Mouse (Mus musculus) left cerebral cortex, adult 18-20 months (tissue): ENCODE data around the gene Fbf1. TPM values are rescaled to one million over a fixed set of nuclear protein-coding genes. Genes with fewer than 3 reads are reported as not detected.
A peak's percentile ranks its signal among the peaks of the same experiment; 100 is the strongest.

Experiments
- DNase-seq, 2 experiments: peaks; one replicate each; pipeline ENCODE4 v3.0.0; 2021 to 2022; ENCODE audit warnings: low spot score in 2 of 2, mixed read lengths in 1 of 2
- total RNA-seq, 2 experiments: library from RNA; stranded (reverse); gene quantifications; 2 replicates each; pipeline ENCODE4 v1.2.3; 2021

Gene Fbf1
- total RNA-seq, 2 experiments from 2014 or later, result 75.9 to 81.3 TPM

DNA sequence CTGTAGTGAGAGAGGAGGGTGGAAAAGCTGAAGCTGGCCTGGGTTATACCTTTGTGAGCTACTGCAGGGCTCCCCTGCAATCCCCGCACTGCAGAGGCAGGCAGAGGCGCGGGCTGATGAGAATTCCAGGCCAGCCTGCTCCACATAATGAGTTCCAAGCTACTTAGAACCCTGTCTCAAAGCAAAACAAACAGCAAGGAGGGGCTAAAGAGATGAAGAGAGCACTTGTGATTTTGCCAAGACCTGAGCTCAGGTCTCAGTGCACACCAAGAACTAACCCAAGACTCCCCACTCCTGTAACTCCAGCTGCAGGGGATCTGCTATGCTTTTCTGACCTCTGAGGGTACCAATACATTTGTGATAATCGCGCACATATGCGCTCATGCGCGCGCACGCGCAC lies 18.4 kb upstream of the Fbf1 start:
- no peak for DNase-seq

DNA sequence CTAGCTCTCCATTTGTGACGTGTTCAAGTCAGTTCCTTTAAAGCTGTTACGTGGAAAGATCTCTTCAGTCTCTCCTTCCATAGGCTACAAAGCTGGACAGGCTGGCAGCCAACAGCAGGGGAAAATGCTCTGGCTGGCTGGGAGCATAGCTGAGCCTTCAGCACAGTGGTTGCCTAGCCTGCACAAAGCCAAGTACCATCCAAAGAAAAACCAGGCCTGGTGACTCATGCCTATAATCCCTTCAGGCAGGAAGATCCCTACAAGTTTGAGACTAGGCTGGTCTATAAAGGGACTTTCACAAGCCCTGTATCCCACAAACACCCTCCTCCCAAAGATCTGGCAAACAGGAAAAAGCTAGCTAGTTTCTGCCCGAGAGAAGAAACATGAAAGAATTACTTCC lies 17.9 kb upstream of the Fbf1 start:
- DNase-seq, result no peak

DNA sequence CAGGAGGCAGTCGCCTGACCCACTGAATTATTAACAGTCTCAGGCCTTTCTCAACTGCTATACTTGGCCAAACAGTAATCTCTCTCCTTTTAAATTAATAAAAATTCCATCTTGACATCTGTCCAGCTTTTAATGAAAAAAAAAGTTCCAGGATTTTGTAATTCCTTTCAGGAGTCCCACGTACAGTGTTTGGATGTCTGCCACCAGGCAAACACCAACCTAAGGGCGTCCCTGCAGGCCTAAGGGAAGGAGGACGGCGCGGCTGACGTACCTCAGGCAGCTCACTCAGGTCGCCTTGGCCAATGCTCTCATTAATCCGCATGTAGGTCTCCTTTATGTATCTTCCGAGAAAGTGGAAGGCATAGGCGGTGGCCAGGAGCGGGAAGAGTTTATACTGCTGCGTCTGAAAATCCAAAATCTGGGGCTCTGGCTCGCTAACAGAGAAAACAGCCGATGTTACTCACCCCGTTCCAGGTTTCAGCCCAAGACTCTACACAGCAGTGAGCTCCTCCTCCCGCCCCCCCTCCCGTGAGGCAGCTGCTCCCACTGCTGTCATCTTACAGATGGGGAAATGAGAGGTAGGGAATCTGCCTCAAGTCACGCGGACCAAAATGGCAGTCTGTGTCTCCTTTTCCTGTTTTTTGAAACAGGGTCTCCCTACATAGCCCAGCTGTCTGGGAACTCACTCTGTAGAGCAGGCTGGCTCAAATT lies 10.6 kb upstream of the Fbf1 start:
- no peak for DNase-seq

- no peak for DNase-seq
These were observed 8.0 kb upstream of the Fbf1 start for GRCm38 (mm10) chr11:116176010-116176409.

DNA sequence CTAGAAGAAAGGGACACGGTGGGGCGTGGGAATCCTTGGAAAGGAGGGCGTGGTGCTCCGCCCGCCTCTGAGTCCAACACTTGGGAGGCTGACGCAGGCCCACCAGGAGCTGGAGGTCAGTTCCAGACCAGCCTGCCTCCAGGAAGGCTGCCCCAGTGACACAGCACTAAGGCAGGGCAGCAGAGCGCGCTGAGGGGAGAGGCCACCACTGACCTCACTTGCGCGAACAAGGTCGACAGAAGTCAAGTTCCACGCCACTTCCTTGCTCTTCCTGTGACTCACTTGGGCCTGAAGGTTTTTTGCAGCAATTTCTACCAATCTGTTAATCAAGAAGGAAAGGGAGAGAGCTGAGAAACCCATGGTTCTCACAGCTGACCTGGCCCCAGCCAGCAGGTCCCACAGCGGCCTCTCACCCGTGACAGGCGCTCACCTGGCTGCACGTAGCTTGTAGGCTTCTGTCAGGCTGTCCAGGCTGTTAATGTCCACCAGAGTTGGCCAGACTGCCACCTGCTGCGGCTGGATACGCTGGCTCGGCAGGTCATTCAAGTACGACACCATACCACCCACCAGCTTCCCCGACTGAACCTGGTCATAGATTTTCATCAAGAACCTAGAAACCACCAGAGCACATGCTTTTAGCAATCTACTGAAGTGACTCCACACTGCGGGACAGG lies 6.9 kb upstream of the Fbf1 start:
- no peak for DNase-seq

- no peak for DNase-seq
These were observed 4.0 kb upstream of the Fbf1 start for GRCm38 (mm10) chr11:116171959-116172358.

- DNase-seq, result no peak
These were observed 2.2 kb upstream of the Fbf1 start for GRCm38 (mm10) chr11:116170003-116170800.

DNA sequence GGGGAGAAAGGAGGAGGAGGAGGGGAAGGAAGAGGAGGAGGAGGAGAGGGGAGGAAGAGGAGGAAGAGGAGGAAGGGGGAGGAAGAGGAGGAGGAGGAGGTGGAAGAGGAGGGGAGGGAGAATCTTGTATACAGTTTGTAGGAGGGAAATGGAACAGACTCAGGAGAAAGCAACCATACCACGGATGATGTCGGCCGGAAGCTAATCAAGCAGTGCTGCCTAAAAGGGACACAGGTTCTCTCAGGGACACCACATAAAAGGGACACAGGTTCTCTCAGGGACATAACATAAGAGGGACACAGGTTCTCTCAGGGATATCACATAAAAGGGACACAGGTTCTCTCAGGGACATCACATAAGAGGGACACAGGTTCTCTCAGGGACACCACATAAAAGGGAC lies 1.2 kb upstream of the Fbf1 start:
- no peak for DNase-seq

GRCm38 (mm10) chr11:116167232-116167631 lies 734 bp downstream of the Fbf1 start:
- DNase-seq, result no peak

GRCm38 (mm10) chr11:116163002-116163401 lies 5.0 kb downstream of the Fbf1 start:
- no peak for DNase-seq

DNA sequence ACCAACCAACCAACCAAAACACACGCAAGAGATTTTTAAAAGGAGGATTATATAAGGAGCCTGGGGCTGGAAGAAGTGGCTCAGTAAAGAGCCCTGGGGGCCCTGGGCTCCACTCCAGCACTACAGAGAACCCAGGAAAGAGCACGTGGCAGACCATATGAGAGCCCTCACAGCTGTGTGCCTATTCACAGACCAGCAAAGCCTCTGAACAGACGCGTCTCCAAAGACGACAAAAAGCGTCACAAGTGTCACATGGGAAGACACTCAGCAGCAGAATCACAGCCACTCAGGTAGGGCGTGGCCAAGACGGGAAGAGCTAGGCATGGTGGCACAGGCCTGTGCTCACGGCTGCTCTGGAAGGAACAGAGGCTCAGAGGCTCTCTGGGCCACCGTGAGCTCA lies 5.8 kb downstream of the Fbf1 start:
- peak; percentile 28 to 46 for DNase-seq

GRCm38 (mm10) chr11:116161312-116161711 lies 6.7 kb downstream of the Fbf1 start:
- no peak for DNase-seq

DNA sequence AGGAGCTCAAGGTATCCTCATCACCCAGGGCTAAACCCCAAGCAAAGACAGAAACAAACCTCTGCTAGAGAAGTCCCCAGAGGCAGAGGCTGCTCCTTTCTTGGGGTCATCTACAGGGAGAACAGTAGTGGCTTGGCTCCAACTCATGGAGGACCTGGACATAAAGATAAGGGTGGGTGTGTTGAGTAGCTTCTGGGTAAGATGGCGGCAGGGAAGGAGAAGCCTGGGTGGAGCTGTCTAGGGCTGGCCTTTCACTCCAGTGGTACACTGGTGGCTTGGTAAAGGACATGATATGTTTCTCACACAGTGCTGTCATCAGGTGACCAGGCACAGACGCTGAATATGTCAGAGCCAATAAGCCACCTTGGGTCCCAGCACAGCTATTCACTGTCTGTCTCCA lies 17.0 kb downstream of the Fbf1 start:
- no peak for DNase-seq

DNA sequence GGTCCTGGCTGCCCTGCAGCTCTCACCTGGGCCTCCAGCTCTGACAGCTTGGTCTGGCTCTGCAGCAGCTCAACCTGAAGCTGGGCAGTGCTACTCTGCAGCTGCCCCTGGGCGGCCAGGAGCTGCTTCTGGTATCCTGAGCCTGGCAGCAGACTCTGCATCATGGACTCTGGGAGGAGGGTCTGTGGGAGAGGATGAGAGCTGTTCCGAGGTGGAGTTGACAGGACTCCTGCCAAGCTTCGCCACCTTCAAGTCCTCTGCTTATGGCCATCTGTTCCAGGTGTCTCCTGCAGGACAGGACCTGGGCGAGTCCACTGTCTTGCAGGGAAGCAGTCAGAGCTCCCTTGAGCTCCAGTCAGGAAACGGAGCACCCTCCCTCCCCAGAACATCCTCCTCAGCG lies 18.6 kb downstream of the Fbf1 start:
- DNase-seq, result no peak

DNA sequence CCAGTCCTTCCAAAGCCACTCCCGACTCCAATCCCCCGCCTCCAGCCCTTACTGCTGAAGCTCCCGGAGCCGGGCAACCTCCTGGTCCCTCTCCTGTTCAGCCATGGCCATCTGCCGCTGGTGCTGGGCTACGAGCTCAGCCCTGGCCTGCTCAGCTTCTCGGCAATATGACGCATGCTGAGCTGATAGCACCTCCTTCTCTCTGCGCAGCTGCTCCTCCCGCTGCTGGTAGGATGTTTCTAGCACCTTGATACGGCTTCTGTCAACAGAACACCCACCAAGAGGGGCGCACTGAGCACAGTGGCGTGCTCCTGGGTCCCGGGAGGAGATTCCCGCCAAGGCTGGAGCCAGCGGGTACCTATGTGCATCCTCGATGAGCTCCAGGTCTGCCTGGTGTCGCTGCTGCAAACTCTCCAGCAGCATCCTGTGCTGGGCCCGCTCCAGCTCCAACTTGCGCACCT lies 19.2 kb downstream of the Fbf1 start:
- peak; percentile 62 to 74 for DNase-seq

DNA sequence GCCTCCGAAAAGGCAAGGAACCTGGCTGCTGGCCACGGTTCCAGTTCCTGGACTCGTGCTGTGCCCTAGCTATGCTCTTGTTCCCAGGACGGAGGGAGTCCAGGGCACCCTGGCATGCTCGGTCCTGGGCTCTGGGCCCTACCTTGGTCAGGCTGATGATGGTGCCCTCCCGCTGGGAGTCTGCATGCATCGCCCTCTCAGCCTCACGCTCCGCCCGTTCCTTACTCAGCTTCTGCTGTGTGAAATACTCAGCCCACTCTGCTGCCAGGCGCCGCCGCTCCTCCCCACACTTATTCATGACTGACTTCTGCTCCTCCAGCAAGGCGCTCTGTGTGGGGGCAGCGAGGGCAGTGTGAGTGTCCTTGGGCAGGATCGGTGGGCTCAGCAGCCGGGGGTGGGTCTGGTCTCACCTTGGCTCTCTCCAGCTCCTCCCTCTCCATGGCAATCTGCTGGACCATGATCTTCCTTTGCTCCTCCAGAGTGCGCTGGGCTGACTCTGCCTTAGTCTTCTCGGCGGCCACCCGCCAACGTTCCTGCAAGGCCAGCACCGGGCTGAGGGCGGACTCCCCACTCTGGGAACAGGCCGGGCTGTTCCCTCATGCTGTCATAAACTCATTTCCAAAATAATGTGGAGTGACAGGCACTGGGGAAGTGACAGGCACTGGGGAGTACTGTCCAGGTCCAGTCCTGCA lies 21.5 kb downstream of the Fbf1 start:
- DNase-seq, result peak; percentile 66 to 85

DNA sequence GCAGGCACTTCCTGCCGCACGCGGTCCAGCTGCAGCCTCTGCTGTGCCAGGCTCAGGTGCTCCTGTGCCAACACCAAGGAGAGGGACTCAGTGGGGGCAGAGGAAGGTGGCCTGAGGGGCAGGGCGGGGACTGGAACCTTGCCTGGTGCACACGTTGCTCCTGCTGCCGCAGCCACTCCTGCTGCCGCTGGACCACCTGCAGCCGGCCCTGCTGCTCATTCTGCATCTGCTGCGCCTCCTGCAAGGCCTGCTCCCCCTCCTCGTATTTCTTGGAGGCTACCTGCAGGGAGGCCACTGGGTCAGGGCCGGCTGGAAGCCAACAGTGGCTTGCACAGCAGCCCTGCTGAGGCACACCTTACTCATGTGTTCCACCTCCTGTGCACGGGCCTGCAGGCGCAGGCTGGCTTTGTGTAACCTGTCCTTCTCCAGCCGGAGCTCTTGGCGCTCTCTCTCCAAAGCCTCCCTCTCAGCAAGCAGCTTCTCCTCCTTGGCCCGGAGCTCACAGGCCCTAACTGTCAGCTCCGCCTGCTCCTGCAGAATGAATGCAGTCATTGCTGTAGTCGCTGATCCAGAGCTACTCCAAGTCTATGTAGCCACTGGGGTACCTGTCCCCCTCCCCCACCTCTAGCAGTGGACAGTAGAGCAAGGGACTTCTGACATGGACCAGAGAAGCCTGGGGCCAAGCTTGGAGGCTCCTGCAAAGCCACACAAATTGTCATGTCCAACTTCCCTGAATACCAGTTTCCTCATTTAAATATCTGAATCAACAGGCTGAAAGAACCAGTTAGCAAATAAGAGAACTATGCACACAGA lies 22.3 kb downstream of the Fbf1 start:
- DNase-seq, result no peak

DNA sequence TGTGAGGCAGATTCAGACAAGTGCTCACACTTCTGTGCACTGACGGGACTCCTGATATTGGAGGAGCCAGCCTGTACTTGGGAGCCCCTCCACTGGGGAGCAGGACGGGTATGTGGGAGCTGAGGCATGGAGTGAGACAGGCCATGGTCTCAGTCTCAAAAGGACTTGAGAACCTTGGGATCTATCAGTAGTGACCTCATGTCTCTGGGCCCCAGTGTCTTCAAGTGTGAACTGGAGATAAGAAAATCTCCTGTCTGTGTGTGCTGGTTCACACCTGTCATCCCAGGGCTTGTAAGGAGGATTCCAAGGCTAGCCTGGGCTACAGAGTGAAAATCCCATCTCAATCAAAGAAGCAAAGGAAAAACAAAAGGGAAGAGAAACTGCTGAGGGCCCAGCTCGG lies 24.5 kb downstream of the Fbf1 start:
- DNase-seq, result no peak

DNA sequence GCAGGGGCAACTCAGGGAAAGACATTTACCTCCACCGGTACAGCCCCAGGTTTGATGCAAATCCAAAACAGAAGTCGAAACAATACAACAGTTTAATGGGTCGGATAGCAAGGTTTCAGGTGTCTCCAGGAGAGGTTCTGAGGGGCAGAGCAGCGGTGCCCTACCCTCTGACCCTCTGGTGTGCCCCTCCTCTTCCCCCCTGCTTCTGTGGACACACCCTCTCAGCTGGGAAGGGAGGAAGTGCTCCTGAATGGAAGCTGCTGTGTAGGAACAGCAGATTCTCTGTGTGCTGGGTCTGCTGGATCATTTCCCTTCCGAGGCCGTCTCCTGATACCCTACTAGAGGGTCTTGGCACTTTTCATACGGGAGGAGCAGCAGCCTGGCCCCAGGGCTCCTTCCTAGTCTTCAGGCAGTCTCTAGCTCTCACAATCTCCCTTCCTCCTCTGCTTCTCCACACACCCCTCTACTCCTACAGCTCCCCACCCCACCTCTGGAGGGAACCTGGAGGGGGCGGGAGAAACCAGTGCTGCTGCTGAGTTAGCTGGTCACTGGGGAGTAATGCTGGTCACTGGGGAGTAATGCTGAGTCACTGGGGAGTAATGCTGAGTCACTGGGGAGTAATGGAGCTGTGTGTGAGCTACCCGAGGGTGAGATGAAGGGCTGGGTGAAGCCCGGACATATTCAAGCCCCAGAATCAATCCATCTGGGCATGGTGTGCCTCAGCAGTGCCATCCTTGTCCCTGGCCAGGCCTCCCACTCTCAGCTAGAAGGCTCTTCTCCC lies 25.6 kb downstream of the Fbf1 start:
- no peak for DNase-seq
